Mouse (Mus musculus) embryonic facial prominence, embryonic 14.5 days (tissue): Measurements from ENCODE around the gene Gnb3. TPM values are rescaled to one million over a fixed set of nuclear protein-coding genes. Genes with fewer than 3 reads are reported as not detected.

Experiments
- ATAC-seq: fragments of 200-750 bp; cut with Nextera tagmentation; 2 replicates; pipeline ENCODE4 v1.8.0; 2017; ENCODE audit warnings: low read depth, moderate number of reproducible peaks, moderate TSS enrichment
- DNase-seq: peaks from one replicate; pipeline ENCODE4 v3.0.0-alpha.2; 2015; ENCODE audit warnings: low spot score
- H3K27ac ChIP-seq: fragments of 300-500 bp; sonication (generic); replicated peaks from 2 replicates; pipeline ENCODE4 v1.5.1; 2014; ENCODE audit warnings: low read depth, mild to moderate bottlenecking, low read length, moderate library complexity
- H3K27me3 ChIP-seq: fragments of 300-500 bp; sonication (generic); replicated peaks from 2 replicates; pipeline ENCODE4 v1.6.1; 2014; ENCODE audit warnings: low read length; ENCODE audit not compliant: control insufficient read depth, insufficient read depth
- H3K36me3 ChIP-seq: fragments of 300-500 bp; sonication (generic); 2 replicates; pipeline ENCODE4 v1.6.1; 2014; ENCODE audit warnings: low read length, mixed read lengths; ENCODE audit not compliant: control insufficient read depth, insufficient read depth
- H3K4me1 ChIP-seq: fragments of 300-500 bp; sonication (generic); 2 replicates; pipeline ENCODE4 v1.6.1; 2014; ENCODE audit warnings: antibody characterized with exemption, low read length; ENCODE audit not compliant: control insufficient read depth, insufficient read depth
- H3K4me2 ChIP-seq: fragments of 300-500 bp; sonication (generic); 2 replicates; pipeline ENCODE4 v1.6.1; 2014; ENCODE audit warnings: low read depth, mild to moderate bottlenecking, low read length, moderate library complexity, mixed read lengths
- H3K4me3 ChIP-seq: fragments of 300-500 bp; sonication (generic); 2 replicates; pipeline ENCODE4 v1.5.1; 2014; ENCODE audit warnings: low read depth, mild to moderate bottlenecking, low read length
- H3K9ac ChIP-seq: fragments of 300-500 bp; sonication (generic); 2 replicates; pipeline ENCODE4 v1.6.1; 2014; ENCODE audit warnings: low read depth, mild to moderate bottlenecking, low read length, moderate library complexity, mixed read lengths
- H3K9me3 ChIP-seq: fragments of 300-500 bp; sonication (generic); 2 replicates; pipeline ENCODE4 v1.6.1; 2016; ENCODE audit warnings: low read length; ENCODE audit not compliant: control insufficient read depth
- WGBS: fragments of 180-500 bp; shearing (Covaris S2); extraction: QIAGEN DNeasy Blood & Tissue Kit; methylation state at CpG from one replicate; pipeline ENCODE4 v1.1.7; 2014; 5-methylcytosine and 5-hydroxymethylcytosine counted together
- polyA plus RNA-seq: library from polyadenylated mRNA; unstranded; fragments of >200 nt; fragmentation: Nextera tagmentation; extraction: Ambion mirVana; gene quantifications from 2 replicates; pipeline ENCODE4 v1.2.1, GENCODE M21; 2014

Gnb3 gene
- polyA plus RNA-seq = 2.9 and 3.5 TPM in 2 replicates

- Histone ChIP-seq H3K27me3 (no peaks in the 10 kb centered on the region), H3K4me3 (no peak within 1 kb of the TSS), H3K4me1 (peaks cover 7% of the 10 kb centered on the region; the same call in 1 of the 2 replicates), H3K4me2 (0 out of 2 replicates have a peak within 1 kb of the TSS, but pooled peaks have one; percentile 6), H3K27ac (0 out of 2 replicates have a peak within 1 kb of the TSS, but pooled peaks have one; percentile 17), H3K36me3 (peaks cover 35% of the 10 kb centered on the region), H3K9me3 (no peaks in the 10 kb centered on the region), H3K9ac (peak within 1 kb of the TSS; percentile 35)
- DNase-seq (peak; percentile 41), ATAC-seq (peak; percentile 53)
- 25% methylated on average over 13 of the region's 15 CpGs for WGBS
These were observed at the start of gene Gnb3 for GRCm38 (mm10) chr6:124840241-124841167. Gene Gnb3, minus strand, starts transcription at chr6:124840275.

DNA sequence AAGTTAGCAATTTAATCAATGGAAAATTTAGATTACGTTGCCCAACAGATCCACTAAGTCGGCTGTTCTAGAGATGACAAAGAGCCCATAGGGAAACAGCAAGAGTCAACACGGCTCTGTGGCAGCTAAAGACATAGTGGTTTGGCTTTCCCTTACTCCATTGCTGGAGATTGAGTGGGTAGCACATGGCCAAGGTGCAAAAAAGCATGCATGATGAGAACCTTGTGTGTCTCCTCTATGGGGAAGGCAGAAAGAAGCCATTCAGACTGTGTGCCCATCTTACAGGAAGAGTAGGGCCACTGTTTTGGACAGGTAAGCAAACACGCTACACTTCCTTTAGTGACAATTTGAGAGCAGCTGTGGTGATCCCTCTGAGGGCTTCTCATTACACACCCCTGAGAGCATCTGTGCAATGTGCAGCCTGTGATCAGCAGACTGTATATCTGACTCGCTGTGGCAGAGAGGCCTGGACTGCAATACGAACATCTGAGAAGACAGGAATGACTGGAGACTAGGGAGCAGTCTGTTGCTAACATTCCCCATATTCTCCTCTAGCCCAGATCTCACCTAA lies 48.6 kb upstream of the Gnb3 start:
- no peak for DNase-seq
- H3K36me3 ChIP-seq = no peaks in the 10 kb centered on the region
- WGBS = 85% methylated on average over 6 of the region's 6 CpGs
- H3K9me3 ChIP-seq = no peaks in the 10 kb centered on the region
- H3K9ac ChIP-seq = no peak overlapping the region
- no peak overlapping the region for H3K4me2 ChIP-seq
- no peak for ATAC-seq
- H3K4me1 ChIP-seq = no peaks in the 10 kb centered on the region; the same call in 1 of the 2 replicates
- no peak overlapping the region for H3K27ac ChIP-seq
- no peak overlapping the region for H3K4me3 ChIP-seq
- H3K27me3 ChIP-seq = no peaks in the 10 kb centered on the region

DNA sequence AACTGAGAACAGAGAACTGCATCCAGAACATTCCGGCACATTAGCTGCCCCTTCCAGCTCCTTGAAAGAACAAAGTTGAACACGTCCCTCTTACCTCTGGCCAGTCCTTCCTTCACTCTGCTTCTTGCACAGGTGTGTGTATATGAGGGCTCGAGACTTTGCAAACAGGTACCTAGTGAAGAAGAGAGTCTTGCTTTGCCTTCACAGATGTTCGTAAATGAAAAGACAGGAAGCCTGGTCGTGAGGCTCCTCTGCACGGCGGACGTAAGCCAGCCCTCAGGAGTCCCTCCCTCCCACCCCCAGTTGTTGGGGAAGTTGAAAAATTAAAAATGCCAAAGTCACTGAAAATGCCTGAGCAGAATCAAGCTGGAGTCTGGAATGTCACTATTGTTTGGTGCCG lies 47.9 kb upstream of the Gnb3 start, which contains the start of gene Cd4:
TSS of gene Cd4 (minus strand) at position 236 of the 400 bp plus-strand sequence.
- Histone ChIP-seq H3K9me3 (no peaks in the 10 kb centered on the region), H3K36me3 (no peaks in the 10 kb centered on the region), H3K9ac (no peak within 1 kb of the TSS), H3K4me1 (no peaks in the 10 kb centered on the region; the same call in 1 of the 2 replicates), H3K4me3 (no peak within 1 kb of the TSS), H3K4me2 (no peak within 1 kb of the TSS), H3K27me3 (no peaks in the 10 kb centered on the region), H3K27ac (no peak within 1 kb of the TSS)
- 78% methylated on average over 9 of the region's 9 CpGs for WGBS
- no peak for ATAC-seq
- no peak for DNase-seq

DNA sequence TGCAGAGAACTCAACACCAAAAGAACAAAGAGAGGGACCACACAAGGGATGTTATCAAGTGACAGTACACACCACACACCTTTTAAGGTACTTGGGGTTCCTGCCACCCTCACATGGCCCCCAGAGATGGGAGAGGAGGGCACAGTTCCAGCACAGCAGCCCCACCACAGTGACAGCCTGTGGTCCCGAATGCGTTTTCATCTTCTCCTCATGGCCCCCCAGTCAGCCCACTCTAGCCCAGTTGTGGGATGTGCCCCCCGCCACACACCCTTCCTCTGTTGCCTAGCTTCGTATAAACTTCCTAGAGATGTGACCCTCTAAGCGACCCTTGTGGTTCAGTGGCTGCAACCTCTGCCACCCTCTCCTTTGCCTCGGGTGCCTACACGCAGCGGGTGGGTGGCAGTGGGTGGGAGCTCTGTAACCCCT lies 45.9 kb upstream of the Gnb3 start:
- Histone ChIP-seq H3K4me2 (no peak overlapping the region), H3K9me3 (no peaks in the 10 kb centered on the region), H3K36me3 (no peaks in the 10 kb centered on the region), H3K9ac (no peak overlapping the region), H3K27ac (no peak overlapping the region), H3K27me3 (no peaks in the 10 kb centered on the region), H3K4me3 (no peak overlapping the region), H3K4me1 (no peaks in the 10 kb centered on the region; the same call in 1 of the 2 replicates)
- WGBS = 88% methylated on average over 8 of the region's 8 CpGs
- no peak for ATAC-seq
- no peak for DNase-seq

DNA sequence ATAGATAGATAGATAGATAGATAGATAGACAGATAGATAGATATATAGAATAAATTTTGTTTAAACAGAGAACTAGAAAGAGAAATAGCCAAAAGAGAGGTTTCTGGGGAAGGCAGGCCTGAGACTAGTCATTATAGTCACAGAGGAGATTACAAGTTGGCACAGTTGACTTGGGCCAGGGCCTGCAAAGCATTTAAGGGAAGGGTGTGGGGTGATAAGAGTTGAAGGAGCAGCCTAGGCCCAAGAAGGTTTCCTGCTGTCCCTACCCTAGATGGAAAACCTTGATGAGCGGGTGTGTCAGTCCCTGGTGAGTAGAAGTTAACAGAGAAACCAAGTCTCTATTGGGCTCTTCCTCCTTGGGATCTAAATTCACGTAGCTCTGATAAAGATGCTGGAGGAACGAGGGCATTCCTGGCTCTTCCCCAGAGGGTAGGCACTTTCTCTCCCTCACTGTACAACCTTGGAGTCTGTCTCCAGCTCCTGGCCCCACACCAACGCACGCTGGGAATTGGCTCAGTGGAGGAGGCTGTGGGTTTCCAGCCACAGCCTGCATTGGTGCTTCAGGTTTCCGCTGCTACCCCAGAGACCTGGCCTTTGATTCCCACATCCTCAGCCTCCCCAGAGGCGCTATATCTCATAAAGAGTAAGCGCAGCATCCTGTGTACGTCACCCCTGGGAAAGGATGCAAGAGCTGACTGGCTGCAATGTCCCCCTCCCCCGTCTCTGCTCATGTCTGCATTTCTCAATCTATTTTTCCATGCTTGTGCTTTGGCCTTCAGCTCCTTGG lies 44.8 kb upstream of the Gnb3 start:
- Histone ChIP-seq H3K9me3 (no peaks in the 10 kb centered on the region), H3K4me3 (no peak overlapping the region), H3K36me3 (no peaks in the 10 kb centered on the region), H3K9ac (no peak overlapping the region), H3K27me3 (no peaks in the 10 kb centered on the region), H3K4me1 (no peaks in the 10 kb centered on the region; the same call in 1 of the 2 replicates), H3K27ac (no peak overlapping the region), H3K4me2 (no peak overlapping the region)
- no peak for ATAC-seq
- peak; percentile 40 for DNase-seq
- WGBS = 70% methylated on average over 10 of the region's 10 CpGs

DNA sequence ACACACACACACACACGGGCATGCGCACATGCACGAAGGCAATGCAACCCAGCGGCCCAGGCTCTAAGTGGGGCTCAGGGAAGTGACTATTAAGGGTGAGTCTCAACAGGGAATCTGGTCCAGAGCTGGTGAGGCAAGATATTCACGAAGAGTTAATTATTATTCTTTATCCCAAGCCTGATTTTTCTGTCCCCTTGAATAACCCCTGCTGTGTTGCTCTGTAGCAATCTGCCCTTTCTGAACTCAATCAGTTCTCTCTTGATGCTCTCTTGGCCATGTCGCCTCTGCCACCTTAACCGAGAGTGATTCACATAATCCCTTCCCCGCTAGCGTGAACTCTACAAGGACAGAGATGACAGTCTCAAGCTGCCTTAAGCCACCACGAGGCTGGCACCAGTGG lies 43.3 kb upstream of the Gnb3 start:
- Histone ChIP-seq H3K27me3 (no peaks in the 10 kb centered on the region), H3K4me3 (no peak overlapping the region), H3K4me1 (no peaks in the 10 kb centered on the region; the same call in 1 of the 2 replicates), H3K27ac (no peak overlapping the region), H3K9me3 (no peaks in the 10 kb centered on the region), H3K36me3 (no peaks in the 10 kb centered on the region), H3K4me2 (no peak overlapping the region), H3K9ac (no peak overlapping the region)
- DNase-seq (no peak), ATAC-seq (no peak)
- 82% methylated on average over 10 of the region's 10 CpGs for WGBS

DNA sequence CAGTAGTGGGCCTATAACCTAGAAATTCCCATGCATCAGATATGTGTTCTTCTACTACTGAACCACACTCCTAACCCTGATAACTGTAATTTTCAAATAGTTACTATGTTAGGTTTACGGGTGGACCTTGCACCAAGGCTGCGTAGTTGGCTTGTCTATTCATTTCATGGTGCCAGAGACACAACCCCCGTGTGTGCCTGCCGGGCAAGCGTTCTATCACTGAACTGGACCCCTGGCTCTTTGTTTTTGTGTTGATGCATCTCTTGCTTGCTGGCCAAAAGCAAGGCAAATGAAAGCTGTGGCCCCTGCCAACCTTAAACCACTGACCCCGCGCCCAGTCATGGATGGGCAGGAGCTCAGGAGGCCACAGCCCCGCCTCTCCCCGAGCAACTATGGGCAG lies 41.7 kb upstream of the Gnb3 start:
- Histone ChIP-seq H3K4me2 (no peak overlapping the region), H3K27me3 (no peaks in the 10 kb centered on the region), H3K27ac (no peak overlapping the region), H3K9me3 (no peaks in the 10 kb centered on the region), H3K4me1 (no peaks in the 10 kb centered on the region; the same call in 1 of the 2 replicates), H3K4me3 (no peak overlapping the region), H3K36me3 (no peaks in the 10 kb centered on the region), H3K9ac (no peak overlapping the region)
- 88% methylated on average over 9 of the region's 9 CpGs for WGBS
- ATAC-seq (no peak), DNase-seq (no peak)

DNA sequence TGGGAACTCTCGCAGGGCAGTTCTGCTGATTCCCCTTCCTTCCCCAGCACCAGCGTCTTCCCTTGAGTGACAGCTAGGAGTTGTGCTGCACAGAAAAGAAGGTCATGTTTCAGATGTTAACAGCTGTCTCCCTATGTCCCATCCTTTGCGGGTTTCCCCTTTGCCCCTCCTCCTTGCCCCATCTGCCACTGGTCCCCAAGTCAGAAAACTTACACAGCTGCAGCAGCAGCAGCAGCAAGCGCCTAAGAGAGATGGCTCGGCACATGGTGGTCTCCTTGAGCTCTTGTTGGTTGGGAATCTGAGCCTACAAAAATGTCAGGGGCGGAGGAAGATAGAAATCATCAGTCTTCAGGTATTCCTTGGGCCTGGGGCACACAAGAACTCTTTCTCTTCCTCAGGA lies 39.3 kb upstream of the Gnb3 start:
- Histone ChIP-seq H3K9ac (no peak overlapping the region), H3K27ac (no peak overlapping the region), H3K36me3 (no peaks in the 10 kb centered on the region), H3K9me3 (no peaks in the 10 kb centered on the region), H3K27me3 (no peaks in the 10 kb centered on the region), H3K4me2 (no peak overlapping the region), H3K4me1 (no peaks in the 10 kb centered on the region), H3K4me3 (no peak overlapping the region)
- ATAC-seq (peak; percentile 22; the same call in 1 of the 2 replicates), DNase-seq (no peak)
- 49% methylated on average over 6 of the region's 6 CpGs for WGBS
